Mouse (Mus musculus) right cerebral cortex, adult 2 months (tissue): ENCODE data around the gene Bach2.

Source experiments
- DNase-seq, 2 experiments: peaks; one replicate each; pipeline ENCODE4 v3.0.0; 2021 to 2022; ENCODE audit warnings: low spot score in 2 of 2

Gene Bach2

GRCm38 (mm10) chr4:32355935-32356617 lies 117.5 kb downstream of the Bach2 start:
- DNase-seq = no peak

- no peak for DNase-seq
Observed at GRCm38 (mm10) chr4:32357996-32358600, 119.5 kb downstream of the Bach2 start.

- no peak for DNase-seq
Observed at GRCm38 (mm10) chr4:32358602-32359464, 120.2 kb downstream of the Bach2 start.

GRCm38 (mm10) chr4:32359634-32360033 lies 121.0 kb downstream of the Bach2 start:
- DNase-seq = no peak

GRCm38 (mm10) chr4:32360496-32360895 lies 121.9 kb downstream of the Bach2 start:
- DNase-seq = no peak

- no peak for DNase-seq
Observed at GRCm38 (mm10) chr4:32363488-32363984, 124.9 kb downstream of the Bach2 start.

- DNase-seq = no peak
Observed at GRCm38 (mm10) chr4:32365144-32365907, 126.7 kb downstream of the Bach2 start.

- DNase-seq = no peak
Observed at GRCm38 (mm10) chr4:32366176-32366575, 127.6 kb downstream of the Bach2 start.

GRCm38 (mm10) chr4:32368345-32368744 lies 129.7 kb downstream of the Bach2 start:
- no peak for DNase-seq

- peak; percentile 67 to 73 for DNase-seq
Observed at GRCm38 (mm10) chr4:32373085-32373484, 134.5 kb downstream of the Bach2 start.

GRCm38 (mm10) chr4:32373527-32373926 lies 134.9 kb downstream of the Bach2 start:
- no peak for DNase-seq

GRCm38 (mm10) chr4:32374751-32375582 lies 136.4 kb downstream of the Bach2 start:
- DNase-seq = no peak

- DNase-seq = no peak
Observed at GRCm38 (mm10) chr4:32375721-32376526, 137.3 kb downstream of the Bach2 start.

GRCm38 (mm10) chr4:32376527-32376948 lies 137.9 kb downstream of the Bach2 start:
- no peak for DNase-seq

- DNase-seq = no peak
Observed at GRCm38 (mm10) chr4:32379140-32379539, 140.5 kb downstream of the Bach2 start.

GRCm38 (mm10) chr4:32381666-32382381 lies 143.2 kb downstream of the Bach2 start:
- DNase-seq = no peak

GRCm38 (mm10) chr4:32385121-32385520 lies 146.5 kb downstream of the Bach2 start:
- DNase-seq = no peak

- DNase-seq = no peak
Observed at GRCm38 (mm10) chr4:32385623-32386022, 147.0 kb downstream of the Bach2 start.

GRCm38 (mm10) chr4:32386346-32386745 lies 147.7 kb downstream of the Bach2 start:
- DNase-seq = no peak
